Mouse (Mus musculus) hindbrain, embryonic 12.5 days (tissue): ENCODE results near the gene Ccl25. TPM values are rescaled to one million over a fixed set of nuclear protein-coding genes. Genes with fewer than 3 reads are reported as not detected.
"Not testable (repeated sequence)": the region's sequence is repeated elsewhere in the genome, so short reads cannot be mapped to it uniquely, and the experiment has no call there.

ENCODE experiments used
- ATAC-seq: fragments of 200-750 bp; cut with Nextera tagmentation; 2 replicates; pipeline ENCODE4 v1.8.0; 2017; ENCODE audit warnings: moderate TSS enrichment; ENCODE audit not compliant: low FRiP score
- H3K27ac ChIP-seq: fragments of 300-500 bp; sonication (generic); 2 replicates; pipeline ENCODE4 v1.5.1; 2016; ENCODE audit warnings: mild to moderate bottlenecking
- H3K27me3 ChIP-seq: fragments of 300-500 bp; sonication (generic); 2 replicates; pipeline ENCODE4 v1.6.1; 2016; ENCODE audit warnings: mild to moderate bottlenecking
- H3K36me3 ChIP-seq: fragments of 300-500 bp; sonication (generic); 2 replicates; pipeline ENCODE4 v1.6.1; 2016; ENCODE audit warnings: mild to moderate bottlenecking
- H3K4me1 ChIP-seq: fragments of 300-500 bp; sonication (generic); 2 replicates; pipeline ENCODE4 v1.6.1; 2016
- H3K4me2 ChIP-seq: fragments of 300-500 bp; sonication (generic); replicated peaks from 2 replicates; pipeline ENCODE4 v1.6.1; 2016; ENCODE audit warnings: mild to moderate bottlenecking
- H3K4me3 ChIP-seq: fragments of 300-500 bp; sonication (generic); 2 replicates; pipeline ENCODE4 v1.5.1; 2016; ENCODE audit warnings: mild to moderate bottlenecking
- H3K9ac ChIP-seq: fragments of 300-500 bp; sonication (generic); 2 replicates; pipeline ENCODE4 v1.6.1; 2016; ENCODE audit warnings: mild to moderate bottlenecking, moderate library complexity
- H3K9me3 ChIP-seq: fragments of 300-500 bp; sonication (generic); replicated peaks from 2 replicates; pipeline ENCODE4 v1.6.1; 2016; ENCODE audit warnings: mild to moderate bottlenecking
- WGBS: fragments of 180-500 bp; shearing (Covaris S2); methylation state at CpG from one replicate; pipeline ENCODE4 v1.1.7; 2016; 5-methylcytosine and 5-hydroxymethylcytosine counted together
- polyA plus RNA-seq: library from polyadenylated mRNA; unstranded; fragments of >200 nt; fragmentation: Nextera tagmentation; extraction: Ambion mirVana; gene quantifications from 2 replicates; pipeline ENCODE4 v1.2.1, GENCODE M21; 2016

The Ccl25 gene
- polyA plus RNA-seq, 1 experiment from 2014 or later = 22.3 TPM

- no peak for ATAC-seq
- no peak overlapping the region for H3K4me3 ChIP-seq
- H3K4me1 ChIP-seq = no peaks in the 10 kb centered on the region
- no peaks in the 10 kb centered on the region for H3K9me3 ChIP-seq
- no peak overlapping the region for H3K4me2 ChIP-seq
- WGBS = 85% methylated on average over 2 of the region's 2 CpGs
- H3K36me3 ChIP-seq = no peaks in the 10 kb centered on the region
- no peak overlapping the region for H3K27ac ChIP-seq
- H3K9ac ChIP-seq = no peak overlapping the region
- H3K27me3 ChIP-seq = 0 out of 2 replicates have a peak, but pooled peaks cover 4% of the 10 kb centered on the region
Observed at GRCm38 (mm10) chr8:4401442-4401841, 76.4 kb downstream of the Ccl25 start.

GRCm38 (mm10) chr8:4403960-4404879, 79.2 kb downstream of the Ccl25 start:
- H3K4me3 ChIP-seq = peak overlapping the region; percentile 27
- H3K36me3 ChIP-seq = no peaks in the 10 kb centered on the region
- ATAC-seq = no peak
- H3K4me1 ChIP-seq = no peaks in the 10 kb centered on the region
- peak overlapping the region; percentile 55 for H3K9ac ChIP-seq
- peak overlapping the region; percentile 49 for H3K4me2 ChIP-seq
- WGBS = 60% methylated on average over 19 of the region's 19 CpGs
- H3K9me3 ChIP-seq = no peaks in the 10 kb centered on the region
- H3K27me3 ChIP-seq = 0 out of 2 replicates have a peak, but pooled peaks cover 4% of the 10 kb centered on the region
- no peak overlapping the region for H3K27ac ChIP-seq

GRCm38 (mm10) chr8:4404880-4405261, 79.9 kb downstream of the Ccl25 start:
- Histone ChIP-seq H3K4me1 (no peaks in the 10 kb centered on the region), H3K27ac (no peak overlapping the region), H3K36me3 (no peaks in the 10 kb centered on the region), H3K9me3 (no peaks in the 10 kb centered on the region), H3K4me3 (peak overlapping the region; percentile 27), H3K9ac (peak overlapping the region; percentile 55), H3K4me2 (peak overlapping the region; percentile 49), H3K27me3 (0 out of 2 replicates have a peak, but pooled peaks cover 4% of the 10 kb centered on the region)
- WGBS = 16% methylated on average over 16 of the region's 16 CpGs
- ATAC-seq = peak; percentile 58; the same call in 1 of the 2 replicates

GRCm38 (mm10) chr8:4408425-4408824, 83.4 kb downstream of the Ccl25 start:
- not testable (repeated sequence) for H3K4me2 ChIP-seq, H3K27me3 ChIP-seq, H3K27ac ChIP-seq, H3K9me3 ChIP-seq, ATAC-seq, H3K4me1 ChIP-seq, H3K4me3 ChIP-seq, H3K9ac ChIP-seq, H3K36me3 ChIP-seq
- WGBS = 71% methylated on average over 6 of the region's 6 CpGs

Other genes starting within 250 kb of the Ccl25 start
- gene Cd209f, start 219.4 kb upstream of the Ccl25 start, polyA plus RNA-seq = not detected in 2 replicates
- gene Cd209g, start 191.1 kb upstream of the Ccl25 start, polyA plus RNA-seq = not detected in 2 replicates
- gene Evi5l, start 158.6 kb upstream of the Ccl25 start, polyA plus RNA-seq = 70.1 and 70.6 TPM in 2 replicates
- gene Prr36, start 107.8 kb upstream of the Ccl25 start, polyA plus RNA-seq = 39.2 and 42.0 TPM in 2 replicates
- gene Lrrc8e, start 98.4 kb upstream of the Ccl25 start, polyA plus RNA-seq = 0.17 TPM in 1 of 2 replicates, not detected in the other
- gene Map2k7, start 86.5 kb upstream of the Ccl25 start, polyA plus RNA-seq = 41.2 and 46.4 TPM in 2 replicates
- gene Gm49320, start 86.3 kb upstream of the Ccl25 start, polyA plus RNA-seq = 1.4 and 2.0 TPM in 2 replicates
- 4.0 and 8.7 TPM in 2 replicates for gene Tgfbr3l, start 77.0 kb upstream of the Ccl25 start, polyA plus RNA-seq
- 57.3 and 60.2 TPM in 2 replicates for gene Snapc2, start 72.1 kb upstream of the Ccl25 start, polyA plus RNA-seq
- gene Ctxn1, start 65.9 kb upstream of the Ccl25 start, polyA plus RNA-seq = 194 and 195 TPM in 2 replicates
- 49.9 and 54.1 TPM in 2 replicates for gene Timm44, start 49.3 kb upstream of the Ccl25 start, polyA plus RNA-seq
- gene Elavl1, start 203 bp downstream of the Ccl25 start, polyA plus RNA-seq = 248 and 251 TPM in 2 replicates
- gene Cers4, start 167.8 kb downstream of the Ccl25 start, polyA plus RNA-seq = 24.9 and 26.1 TPM in 2 replicates